Mouse (Mus musculus): ENCODE data around the gene Prkcb. TPM values are rescaled to one million over a fixed set of nuclear protein-coding genes. Genes with fewer than 3 reads are reported as not detected.

Prkcb gene
- polyA plus RNA-seq, 1 experiment from 2014 or later: 5.5 TPM

DNA sequence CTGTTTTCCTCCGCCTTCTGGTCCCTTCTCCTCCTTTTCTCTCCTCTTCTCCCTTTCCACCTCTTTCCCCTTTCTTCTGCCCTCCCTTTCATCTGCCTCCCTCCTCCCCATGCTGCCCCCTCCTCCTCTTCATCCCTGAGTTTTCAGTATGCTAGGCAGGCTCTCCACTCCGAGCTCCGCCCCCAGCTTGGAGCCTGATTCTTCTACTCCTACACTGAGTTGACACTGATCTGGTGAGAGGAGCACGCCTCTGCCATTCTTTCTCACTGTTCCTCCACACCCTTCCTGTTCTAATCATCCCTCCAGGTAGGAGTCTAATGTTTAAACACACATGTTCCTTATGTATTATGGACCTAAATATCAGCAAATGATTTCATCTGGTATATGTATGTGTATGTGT lies 135.3 kb downstream of the Prkcb start:
- WGBS: 70% methylated on average over 4 of the region's 4 CpGs
- Histone ChIP-seq H3K27ac (no peak overlapping the region), H3K9me3 (no peaks in the 10 kb centered on the region), H3K9ac (no peak overlapping the region), H3K4me1 (no peaks in the 10 kb centered on the region), H3K4me3 (no peak overlapping the region), H3K4me2 (replicated peaks) (no peak overlapping the region), H3K27me3 (no peaks in the 10 kb centered on the region), H3K36me3 (no peaks in the 10 kb centered on the region)
- no peak for ATAC-seq (ENCODE audit: low FRiP score, low read depth)

DNA sequence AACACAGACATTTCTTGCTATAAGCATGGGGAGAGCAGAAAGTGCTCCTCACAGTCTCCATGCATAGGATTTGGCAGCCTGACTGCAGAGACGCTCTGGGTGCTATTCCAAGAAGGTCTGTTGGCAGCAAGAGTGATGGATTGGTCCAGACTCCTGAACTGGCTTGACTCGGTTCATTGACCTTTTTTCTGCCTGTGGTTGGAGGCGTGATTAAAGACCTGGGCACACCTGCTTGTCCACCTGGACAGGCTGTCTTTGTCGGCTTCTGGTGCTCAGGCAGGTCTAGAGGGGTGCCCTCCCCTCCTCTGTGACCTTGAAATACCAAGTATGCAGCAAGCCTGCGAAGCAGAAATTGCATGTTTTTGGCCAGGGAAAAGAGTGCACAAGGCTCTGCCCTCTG lies 140.6 kb downstream of the Prkcb start:
- Histone ChIP-seq H3K36me3 (no peaks in the 10 kb centered on the region), H3K9me3 (no peaks in the 10 kb centered on the region), H3K4me2 (replicated peaks) (no peak overlapping the region), H3K9ac (no peak overlapping the region), H3K4me1 (no peaks in the 10 kb centered on the region), H3K27me3 (no peaks in the 10 kb centered on the region), H3K27ac (no peak overlapping the region), H3K4me3 (no peak overlapping the region)
- WGBS: 64% methylated on average over 5 of the region's 5 CpGs
- no peak for ATAC-seq (ENCODE audit: low FRiP score, low read depth)

GRCm38 (mm10) chr7:122432401-122432800 lies 143.8 kb downstream of the Prkcb start:
- WGBS: 79% methylated on average over 4 of the region's 4 CpGs
- no peak for ATAC-seq (ENCODE audit: low FRiP score, low read depth)
- no peak overlapping the region for H3K9ac ChIP-seq
- H3K27me3 ChIP-seq: no peaks in the 10 kb centered on the region
- H3K4me3 ChIP-seq: no peak overlapping the region
- no peaks in the 10 kb centered on the region for H3K9me3 ChIP-seq
- H3K36me3 ChIP-seq: no peaks in the 10 kb centered on the region
- no peak overlapping the region for H3K27ac ChIP-seq
- H3K4me1 ChIP-seq: no peaks in the 10 kb centered on the region
- no peak overlapping the region for H3K4me2 ChIP-seq (replicated peaks)

GRCm38 (mm10) chr7:122433377-122433776 lies 144.8 kb downstream of the Prkcb start:
- no peak for ATAC-seq (ENCODE audit: low FRiP score, low read depth)
- no peaks in the 10 kb centered on the region for H3K36me3 ChIP-seq
- H3K27me3 ChIP-seq: no peaks in the 10 kb centered on the region
- H3K4me1 ChIP-seq: no peaks in the 10 kb centered on the region
- 75% methylated on average over 5 of the region's 5 CpGs for WGBS
- no peak overlapping the region for H3K9ac ChIP-seq
- H3K4me3 ChIP-seq: no peak overlapping the region
- no peak overlapping the region for H3K27ac ChIP-seq
- H3K9me3 ChIP-seq: no peaks in the 10 kb centered on the region
- H3K4me2 ChIP-seq (replicated peaks): no peak overlapping the region

DNA sequence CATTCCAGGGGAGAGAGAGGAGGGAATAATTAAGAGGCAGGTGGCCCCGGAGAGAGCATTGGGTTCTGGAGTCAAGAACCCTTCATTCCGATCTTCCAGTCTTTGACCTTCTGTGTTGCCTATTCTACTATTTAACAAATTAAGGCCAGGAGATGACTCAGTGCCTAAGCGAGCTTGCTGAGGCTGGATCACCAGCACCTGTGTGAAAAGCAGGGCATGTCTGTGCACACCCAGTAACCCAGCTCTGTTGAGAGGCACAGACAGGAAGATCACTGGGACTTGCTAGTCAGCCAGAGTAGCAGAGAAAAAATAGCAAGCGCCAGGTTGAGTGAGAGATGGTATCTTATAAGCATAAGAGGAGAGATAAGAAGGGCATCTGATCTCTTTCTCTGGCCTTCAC lies 146.4 kb downstream of the Prkcb start:
- WGBS: 77% methylated on average over 4 of the region's 4 CpGs
- H3K9me3 ChIP-seq: no peaks in the 10 kb centered on the region

DNA sequence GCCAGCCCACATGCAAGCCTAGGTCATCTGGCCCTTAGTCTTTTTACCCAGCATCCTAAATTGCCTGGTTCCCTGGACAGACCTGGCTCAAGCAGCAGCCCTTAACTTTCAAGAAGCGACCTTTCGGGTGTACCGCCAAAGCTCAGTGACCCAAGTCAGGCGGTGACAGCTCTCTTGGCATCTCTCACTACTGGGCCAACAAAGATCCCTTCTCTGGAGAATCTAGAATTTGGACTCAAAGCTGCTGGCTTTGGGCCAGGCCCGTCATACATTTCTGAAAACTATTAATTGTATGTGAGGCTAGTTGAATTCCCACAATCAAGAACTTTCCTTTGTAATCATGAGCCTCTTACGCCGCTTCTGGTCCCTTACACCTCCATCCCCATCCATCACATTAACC lies 147.0 kb downstream of the Prkcb start:
- 92% methylated on average over 7 of the region's 7 CpGs for WGBS
- H3K36me3 ChIP-seq: no peaks in the 10 kb centered on the region

More for the DNA sequence above, 146.4 kb downstream of the Prkcb start:
- Histone ChIP-seq H3K4me2 (replicated peaks) (no peak overlapping the region), H3K27ac (no peak overlapping the region), H3K27me3 (no peaks in the 10 kb centered on the region), H3K4me3 (no peak overlapping the region), H3K9ac (no peak overlapping the region), H3K36me3 (no peaks in the 10 kb centered on the region), H3K4me1 (no peaks in the 10 kb centered on the region)
- no peak for ATAC-seq (ENCODE audit: low FRiP score, low read depth)

GRCm38 (mm10) chr7:122437390-122437789 lies 148.8 kb downstream of the Prkcb start:
- Histone ChIP-seq H3K27me3 (no peaks in the 10 kb centered on the region), H3K4me2 (replicated peaks) (no peak overlapping the region), H3K9ac (no peak overlapping the region), H3K4me3 (no peak overlapping the region), H3K27ac (no peak overlapping the region), H3K4me1 (no peaks in the 10 kb centered on the region), H3K36me3 (no peaks in the 10 kb centered on the region), H3K9me3 (no peaks in the 10 kb centered on the region)
- WGBS: 85% methylated on average over 1 of the region's 1 CpGs
- ATAC-seq (ENCODE audit: low FRiP score, low read depth): no peak

More for the DNA sequence above, 147.0 kb downstream of the Prkcb start:
- Histone ChIP-seq H3K27ac (no peak overlapping the region), H3K4me2 (replicated peaks) (no peak overlapping the region), H3K27me3 (no peaks in the 10 kb centered on the region), H3K9ac (no peak overlapping the region), H3K9me3 (no peaks in the 10 kb centered on the region), H3K4me3 (no peak overlapping the region), H3K4me1 (no peaks in the 10 kb centered on the region)
- ATAC-seq (ENCODE audit: low FRiP score, low read depth): no peak

GRCm38 (mm10) chr7:122445056-122445455 lies 156.5 kb downstream of the Prkcb start:
- Histone ChIP-seq H3K4me3 (no peak overlapping the region), H3K9ac (no peak overlapping the region), H3K36me3 (no peaks in the 10 kb centered on the region), H3K27me3 (no peaks in the 10 kb centered on the region), H3K4me2 (replicated peaks) (no peak overlapping the region), H3K4me1 (no peaks in the 10 kb centered on the region), H3K9me3 (no peaks in the 10 kb centered on the region), H3K27ac (no peak overlapping the region)
- WGBS: 66% methylated on average over 6 of the region's 6 CpGs
- ATAC-seq (ENCODE audit: low FRiP score, low read depth): no peak

DNA sequence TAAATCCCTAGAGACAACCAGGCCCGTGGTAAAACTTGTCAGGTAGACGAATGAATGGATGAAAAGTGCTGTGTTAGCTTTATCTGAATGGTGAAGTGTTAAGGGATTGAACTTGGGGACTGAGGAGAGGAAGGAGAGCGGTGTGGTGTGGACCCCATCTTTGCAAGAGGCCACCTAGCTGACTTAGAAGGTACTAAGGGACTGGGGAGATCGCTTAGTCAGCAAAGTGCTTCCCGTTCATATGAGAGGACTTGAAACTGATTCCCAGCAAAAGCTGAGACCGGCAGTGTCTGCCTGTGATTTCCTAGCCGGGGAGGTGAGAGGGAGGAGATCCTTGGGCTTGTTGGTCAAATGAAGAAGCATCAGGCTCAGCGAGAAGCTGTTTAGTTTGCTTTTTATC lies 164.1 kb downstream of the Prkcb start:
- Histone ChIP-seq H3K27ac (no peak overlapping the region), H3K4me1 (no peaks in the 10 kb centered on the region), H3K9ac (no peak overlapping the region), H3K4me3 (no peak overlapping the region), H3K4me2 (replicated peaks) (no peak overlapping the region), H3K9me3 (no peaks in the 10 kb centered on the region), H3K27me3 (no peaks in the 10 kb centered on the region), H3K36me3 (no peaks in the 10 kb centered on the region)
- ATAC-seq (ENCODE audit: low FRiP score, low read depth): no peak
- WGBS: 77% methylated on average over 8 of the region's 8 CpGs

GRCm38 (mm10) chr7:122459203-122459965 lies 170.8 kb downstream of the Prkcb start:
- WGBS: 70% methylated on average over 9 of the region's 9 CpGs
- H3K4me2 ChIP-seq (replicated peaks): no peak overlapping the region

GRCm38 (mm10) chr7:122460020-122460419 lies 171.5 kb downstream of the Prkcb start:
- 0 out of 2 replicates have a peak, but pooled peaks cover 1% of the 10 kb centered on the region for H3K27me3 ChIP-seq
- ATAC-seq (ENCODE audit: low FRiP score, low read depth): no peak
- no peaks in the 10 kb centered on the region for H3K4me1 ChIP-seq
- WGBS: 53% methylated on average over 2 of the region's 2 CpGs
- no peaks in the 10 kb centered on the region for H3K36me3 ChIP-seq
- H3K27ac ChIP-seq: no peak overlapping the region
- no peak overlapping the region for H3K4me2 ChIP-seq (replicated peaks)
- H3K9me3 ChIP-seq: no peaks in the 10 kb centered on the region
- no peak overlapping the region for H3K4me3 ChIP-seq
- no peak overlapping the region for H3K9ac ChIP-seq

More at GRCm38 (mm10) chr7:122459203-122459965, 170.8 kb downstream of the Prkcb start:
- Histone ChIP-seq H3K27me3 (no peaks in the 10 kb centered on the region), H3K27ac (no peak overlapping the region), H3K9me3 (no peaks in the 10 kb centered on the region), H3K9ac (no peak overlapping the region), H3K4me1 (no peaks in the 10 kb centered on the region), H3K4me3 (no peak overlapping the region), H3K36me3 (no peaks in the 10 kb centered on the region)
- peak; percentile 54; the same call in 1 of the 2 replicates for ATAC-seq (ENCODE audit: low FRiP score, low read depth)

DNA sequence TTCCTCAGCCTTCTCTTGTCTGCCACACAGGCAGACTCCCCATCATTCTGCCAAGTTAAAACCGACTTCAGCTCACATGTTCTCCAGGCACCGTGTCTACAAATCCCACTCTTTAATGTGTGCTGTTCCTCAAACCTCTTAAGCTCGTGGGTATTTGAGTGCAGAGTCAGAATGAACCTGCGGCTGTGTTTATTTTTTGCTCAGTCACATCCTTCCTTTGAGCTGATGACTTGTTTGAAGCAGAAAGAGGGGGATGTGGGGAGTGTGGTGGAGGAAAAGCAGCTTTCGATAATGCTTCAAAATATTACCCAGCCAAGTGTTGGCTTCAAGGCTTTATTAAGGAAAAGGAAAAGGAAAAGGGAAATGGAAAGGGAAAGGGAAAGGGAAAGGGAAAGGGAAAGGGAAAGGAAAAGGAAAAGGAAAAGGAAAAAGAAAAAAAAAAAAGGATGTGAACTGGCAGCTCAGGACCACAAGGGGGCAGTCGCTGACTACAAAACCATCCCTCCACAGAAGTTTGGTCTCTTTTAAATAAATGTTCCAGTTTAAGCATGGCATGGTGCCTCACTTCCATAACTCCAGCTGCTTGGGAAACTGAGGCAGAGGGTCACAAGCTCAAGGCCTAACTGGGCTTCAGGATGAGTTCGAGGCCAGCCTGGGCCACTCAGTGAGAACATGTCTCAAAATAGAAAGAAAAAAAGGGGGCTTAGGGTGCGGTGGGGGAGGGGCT lies 177.4 kb downstream of the Prkcb start:
- Histone ChIP-seq H3K27ac (no peak overlapping the region), H3K4me1 (no peaks in the 10 kb centered on the region), H3K27me3 (0 out of 2 replicates have a peak, but pooled peaks cover 6% of the 10 kb centered on the region), H3K4me3 (no peak overlapping the region), H3K36me3 (no peaks in the 10 kb centered on the region), H3K9ac (no peak overlapping the region), H3K9me3 (no peaks in the 10 kb centered on the region), H3K4me2 (replicated peaks) (no peak overlapping the region)
- 49% methylated on average over 8 of the region's 8 CpGs for WGBS
- ATAC-seq (ENCODE audit: low FRiP score, low read depth): peak; percentile 32; the same call in 1 of the 2 replicates
